Mouse (Mus musculus) kidney, postnatal 0 days (tissue): ENCODE measurements at regions not wholly inside any gene's neighbourhood (a gene's known extent, or its start where the extent isn't known, plus 50 kb on each side); places are given as distances from the start of the nearest gene placed in this dataset.
"Not testable (repeated sequence)": the region's sequence is repeated elsewhere in the genome, so short reads cannot be mapped to it uniquely, and the experiment has no call there.

Experiments used
- ATAC-seq: fragments of 200-750 bp; cut with Nextera tagmentation; replicated peaks from 2 replicates; pipeline ENCODE4 v1.8.0; 2017; ENCODE audit warnings: low read depth, moderate number of reproducible peaks, moderate TSS enrichment, moderate library complexity; ENCODE audit not compliant: low FRiP score
- DNase-seq: peaks from one replicate; pipeline ENCODE4 v3.0.0-alpha.2; 2016; ENCODE audit warnings: low spot score
- H3K27ac ChIP-seq: fragments of 300-500 bp; sonication (generic); 2 replicates; pipeline ENCODE4 v1.5.1; 2014; ENCODE audit warnings: mild to moderate bottlenecking
- H3K27me3 ChIP-seq: fragments of 300-500 bp; sonication (generic); 2 replicates; pipeline ENCODE4 v1.6.1; 2014; ENCODE audit warnings: low read length, mixed read lengths; ENCODE audit not compliant: insufficient read depth
- H3K36me3 ChIP-seq: fragments of 300-500 bp; sonication (generic); 2 replicates; pipeline ENCODE4 v1.6.1; 2014; ENCODE audit warnings: low read length, mixed read lengths; ENCODE audit not compliant: insufficient read depth
- H3K4me1 ChIP-seq: fragments of 300-500 bp; sonication (generic); replicated peaks from 2 replicates; pipeline ENCODE4 v1.6.1; 2014; ENCODE audit warnings: antibody characterized with exemption, low read length, mixed read lengths; ENCODE audit not compliant: insufficient read depth
- H3K4me2 ChIP-seq: fragments of 300-500 bp; sonication (generic); 2 replicates; pipeline ENCODE4 v1.6.1; 2014; ENCODE audit warnings: mild to moderate bottlenecking, low read length, moderate library complexity, mixed read lengths
- H3K4me3 ChIP-seq: fragments of 300-500 bp; sonication (generic); replicated peaks from 2 replicates; pipeline ENCODE4 v1.5.1; 2014; ENCODE audit warnings: low read depth, low read length
- H3K9ac ChIP-seq: fragments of 300-500 bp; sonication (generic); 2 replicates; pipeline ENCODE4 v1.6.1; 2014; ENCODE audit warnings: low read depth, low read length
- H3K9me3 ChIP-seq: fragments of 300-500 bp; sonication (generic); replicated peaks from 2 replicates; pipeline ENCODE4 v1.6.1; 2016; ENCODE audit warnings: low read length, inconsistent platforms, mixed read lengths
- CTCF ChIP-seq: IDR thresholded peaks from 2 replicates; pipeline ENCODE4 v1.5.1; 2016; ENCODE audit warnings: antibody characterized with exemption, low read depth, mild to moderate bottlenecking, moderate library complexity
- WGBS: fragments of 180-500 bp; shearing (Covaris S2); extraction: QIAGEN DNeasy Blood & Tissue Kit; methylation state at CpG from one replicate; pipeline ENCODE4 v1.1.7; 2014; 5-methylcytosine and 5-hydroxymethylcytosine counted together

DNA sequence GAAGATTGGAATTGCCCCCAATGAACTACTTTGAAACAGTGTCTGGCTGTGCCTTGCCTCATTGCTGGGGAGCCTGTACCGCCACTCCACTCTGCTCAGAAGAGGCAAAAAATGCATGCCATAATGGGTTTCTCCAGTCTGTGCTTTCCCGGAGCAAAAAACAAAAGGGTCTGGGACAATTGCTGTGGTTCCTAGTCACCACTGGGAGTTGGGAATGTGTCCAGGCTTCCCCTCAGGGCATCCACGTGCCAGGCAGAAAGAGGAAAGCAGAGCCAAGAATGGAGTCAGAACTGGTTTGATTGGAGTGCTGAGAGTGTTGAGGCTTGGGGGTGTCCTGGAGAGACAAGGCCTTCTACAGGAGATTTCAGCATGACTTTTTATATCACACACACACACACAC is 156.0 kb downstream of the Cbln4 start:
- WGBS, result 75% methylated on average over 3 of the region's 3 CpGs
- H3K4me2 ChIP-seq, result no peak overlapping the region
- no peak overlapping the region for H3K27ac ChIP-seq
- no peak for TF ChIP-seq CTCF
- no peak overlapping the region for H3K9ac ChIP-seq
- DNase-seq (no peak), ATAC-seq (no peak)
- H3K4me3 ChIP-seq, result no peak overlapping the region
- H3K36me3 ChIP-seq, result no peaks in the 10 kb centered on the region
- no peaks in the 10 kb centered on the region for H3K9me3 ChIP-seq
- H3K27me3 ChIP-seq, result no peaks in the 10 kb centered on the region
- H3K4me1 ChIP-seq, result no peaks in the 10 kb centered on the region

DNA sequence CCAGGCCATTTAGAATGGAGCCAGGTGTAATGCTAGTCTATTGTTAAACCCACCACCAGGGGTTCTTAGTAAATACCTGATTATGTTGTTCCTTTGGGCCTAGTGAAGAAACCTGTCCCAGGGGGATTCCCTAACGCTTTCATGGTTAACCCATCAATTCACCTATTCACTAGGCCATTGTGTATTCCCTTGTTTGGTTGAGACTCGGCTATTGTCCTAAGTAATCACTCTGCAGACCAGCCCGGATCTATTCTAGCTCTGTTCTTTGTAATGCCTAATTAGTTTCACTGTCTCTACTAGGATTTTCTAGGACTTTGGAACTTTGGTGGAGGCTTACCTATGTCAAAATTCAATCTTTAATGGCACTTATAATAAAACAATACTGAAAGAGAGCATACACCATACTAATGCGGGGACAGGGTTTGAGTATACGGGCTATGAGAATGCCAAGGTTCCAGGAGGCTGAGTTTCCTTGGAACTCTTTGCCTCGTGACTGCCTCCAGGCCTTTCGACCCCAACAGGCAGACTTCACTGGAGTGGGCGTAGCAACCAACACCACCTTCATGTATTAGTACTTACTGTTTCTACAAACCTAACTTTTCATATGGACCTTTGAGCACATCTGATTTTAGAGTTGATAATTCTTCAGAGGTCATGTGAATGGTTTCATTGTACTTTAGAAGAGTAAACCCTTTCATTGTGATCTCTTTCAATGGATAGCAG is 163.9 kb downstream of the Cbln4 start:
- H3K4me1 ChIP-seq, H3K27me3 ChIP-seq, H3K9me3 ChIP-seq, H3K4me3 ChIP-seq, H3K4me2 ChIP-seq, H3K36me3 ChIP-seq, ATAC-seq, H3K27ac ChIP-seq, DNase-seq, H3K9ac ChIP-seq: not testable (repeated sequence)
- WGBS, result 90% methylated on average over 8 of the region's 8 CpGs

DNA sequence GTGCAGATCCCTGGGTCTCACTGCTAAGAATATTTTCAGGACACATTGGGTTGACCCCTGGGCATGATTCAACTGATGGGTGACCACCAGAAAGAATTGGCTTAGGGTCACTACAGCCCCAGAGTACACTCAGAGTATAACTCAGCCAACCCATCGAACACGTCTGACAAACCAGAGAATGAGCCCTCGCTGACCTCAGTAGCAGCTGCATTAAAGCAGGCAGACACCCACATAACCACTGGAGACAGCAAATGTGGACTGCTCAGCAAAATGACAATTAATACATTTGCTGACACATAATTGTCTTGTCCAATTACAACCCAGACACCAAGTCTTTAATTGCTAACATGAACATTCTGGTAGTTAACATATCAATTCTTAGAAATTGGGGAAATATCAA is 175.7 kb downstream of the Cbln4 start:
- Histone ChIP-seq H3K9me3 (no peaks in the 10 kb centered on the region), H3K27me3 (no peaks in the 10 kb centered on the region), H3K4me3 (no peak overlapping the region), H3K9ac (no peak overlapping the region), H3K36me3 (no peaks in the 10 kb centered on the region), H3K27ac (no peak overlapping the region), H3K4me1 (no peaks in the 10 kb centered on the region), H3K4me2 (no peak overlapping the region)
- no peak for ATAC-seq
- 81% methylated on average over 3 of the region's 3 CpGs for WGBS
- DNase-seq, result no peak
- no peak for TF ChIP-seq CTCF

DNA sequence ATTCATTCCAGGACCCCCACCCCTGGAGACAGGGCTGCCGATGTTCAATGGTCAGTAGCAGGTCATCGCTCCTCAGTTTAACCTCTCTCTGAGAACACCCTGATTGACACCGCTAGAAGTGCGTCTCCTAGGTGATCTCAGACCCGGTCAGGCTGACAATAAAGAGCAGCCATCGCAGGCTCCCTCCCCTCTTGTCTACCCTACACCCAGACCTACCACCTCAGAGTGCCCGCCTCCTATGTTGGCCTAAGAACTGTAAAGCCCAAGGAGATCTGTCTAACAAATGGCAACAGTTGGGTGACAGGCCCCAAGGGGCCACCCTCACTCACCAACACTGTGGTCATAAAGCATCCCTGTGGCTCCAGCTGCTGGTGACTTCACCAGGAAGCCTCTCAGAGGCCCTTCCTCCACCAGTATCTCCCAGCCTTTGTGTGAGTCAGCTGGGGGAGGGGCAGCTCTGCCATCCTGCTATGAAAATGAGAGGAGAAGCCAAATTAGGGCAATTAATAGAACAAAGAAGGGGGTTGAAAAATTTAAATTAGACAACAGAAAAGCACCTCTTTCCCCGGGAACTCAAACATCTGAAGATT is 178.8 kb downstream of the Cbln4 start:
- no peak for TF ChIP-seq CTCF

DNA sequence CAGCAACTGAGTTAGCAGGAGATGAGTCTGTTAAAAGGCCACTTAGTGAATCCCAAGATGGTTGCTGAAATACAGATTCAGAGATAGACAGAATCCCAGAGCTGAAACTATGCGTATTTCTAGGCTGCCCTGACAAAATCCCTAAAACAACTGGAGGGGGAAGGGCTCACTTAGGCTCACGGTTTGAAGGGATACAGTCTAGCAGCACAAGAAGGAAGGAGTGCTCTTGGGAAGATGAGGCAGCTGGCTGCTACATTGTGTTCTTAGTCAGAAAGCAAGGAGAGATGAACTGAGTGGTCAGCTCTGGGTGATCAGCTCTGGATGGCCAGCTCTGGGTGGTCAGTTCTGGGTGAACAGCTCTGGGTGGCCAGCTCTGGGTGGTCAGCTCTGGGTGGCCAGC is 180.6 kb downstream of the Cbln4 start:
- Histone ChIP-seq H3K9ac (no peak overlapping the region), H3K27ac (no peak overlapping the region), H3K4me3 (no peak overlapping the region), H3K9me3 (no peaks in the 10 kb centered on the region), H3K27me3 (no peaks in the 10 kb centered on the region), H3K4me2 (no peak overlapping the region), H3K4me1 (no peaks in the 10 kb centered on the region), H3K36me3 (no peaks in the 10 kb centered on the region)
- whole genome bisulfite sequencing, result 87% methylated on average over 2 of the region's 2 CpGs
- ATAC-seq, result no peak
- TF ChIP-seq CTCF, result no peak
- DNase-seq, result no peak

More for the DNA sequence above, 178.8 kb downstream of the Cbln4 start:
- Histone ChIP-seq H3K9ac (no peak overlapping the region), H3K4me3 (no peak overlapping the region), H3K27ac (no peak overlapping the region), H3K27me3 (no peaks in the 10 kb centered on the region), H3K4me2 (no peak overlapping the region), H3K36me3 (no peaks in the 10 kb centered on the region), H3K4me1 (no peaks in the 10 kb centered on the region), H3K9me3 (no peaks in the 10 kb centered on the region)
- ATAC-seq, result no peak
- 88% methylated on average over 8 of the region's 8 CpGs for WGBS
- no peak for DNase-seq

DNA sequence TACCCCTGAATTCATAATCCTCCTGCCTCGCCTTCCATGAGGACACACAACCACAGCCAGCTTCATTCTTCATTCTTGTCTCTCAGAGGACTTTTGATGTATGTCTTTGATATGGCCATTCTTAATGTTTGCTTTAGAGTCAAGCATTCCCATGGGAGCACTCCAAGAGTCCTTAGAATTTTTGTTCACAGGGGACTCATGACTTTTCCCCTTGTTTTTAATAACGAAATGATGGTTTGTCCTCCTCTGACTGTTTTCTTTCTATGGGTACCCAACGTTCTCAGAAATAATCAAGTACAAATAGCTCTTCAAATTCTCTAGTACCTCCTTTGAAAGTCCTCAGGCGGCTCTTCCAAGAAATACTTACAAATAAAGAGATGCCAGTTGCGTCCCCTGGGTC is 184.4 kb downstream of the Cbln4 start:
- no peaks in the 10 kb centered on the region for H3K36me3 ChIP-seq
- H3K9me3 ChIP-seq, result no peaks in the 10 kb centered on the region
- DNase-seq (no peak), ATAC-seq (no peak)
- H3K27me3 ChIP-seq, result no peaks in the 10 kb centered on the region
- 77% methylated on average over 5 of the region's 5 CpGs for WGBS
- no peak for TF ChIP-seq CTCF
- no peaks in the 10 kb centered on the region for H3K4me1 ChIP-seq
- no peak overlapping the region for H3K4me2 ChIP-seq
- H3K4me3 ChIP-seq, result no peak overlapping the region
- H3K9ac ChIP-seq, result no peak overlapping the region
- no peak overlapping the region for H3K27ac ChIP-seq

DNA sequence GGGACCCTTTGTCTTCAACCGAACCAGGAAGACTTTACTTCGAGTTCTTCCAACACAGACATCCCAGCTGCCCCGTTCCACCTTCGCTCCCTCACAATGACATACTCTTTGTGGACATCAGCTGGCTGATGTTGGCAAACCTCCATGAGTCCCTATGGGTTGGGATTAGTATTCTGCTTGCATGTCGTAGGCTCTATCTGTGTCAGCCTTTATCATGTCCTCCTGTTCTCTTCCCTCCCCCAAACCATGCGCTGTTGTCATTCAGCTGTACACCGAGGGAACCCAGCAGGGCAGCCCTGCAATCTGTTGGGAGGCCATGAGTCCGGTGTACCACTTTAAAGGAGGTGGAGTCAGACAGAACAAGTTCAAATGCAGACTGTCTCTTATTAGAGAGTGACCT is 186.8 kb downstream of the Cbln4 start:
- TF ChIP-seq CTCF, result no peak
- Histone ChIP-seq H3K27ac (no peak overlapping the region), H3K4me3 (no peak overlapping the region), H3K27me3 (no peaks in the 10 kb centered on the region), H3K4me2 (no peak overlapping the region), H3K4me1 (no peaks in the 10 kb centered on the region), H3K9me3 (no peaks in the 10 kb centered on the region), H3K36me3 (no peaks in the 10 kb centered on the region), H3K9ac (no peak overlapping the region)
- DNase-seq, result no peak
- WGBS, result 78% methylated on average over 8 of the region's 8 CpGs
- no peak for ATAC-seq
